Mouse (Mus musculus) Patski (cell line): ENCODE data around the gene Lims1. TPM values are rescaled to one million over a fixed set of nuclear protein-coding genes. Genes with fewer than 3 reads are reported as not detected.

ENCODE experiments used
- ATAC-seq: fragments of 100-300 bp; one replicate; pipeline ENCODE4 v1.8.0; 2021
- CTCF ChIA-PET: fragments of 350-600 bp; sonication (Branson Sonifier 250); formaldehyde crosslinking; loops from one replicate; lab custom pipeline; 2022; ENCODE audit warnings: inconsistent platforms; lab: Charles Lee
- POLR2A ChIA-PET: fragments of 350-600 bp; sonication (Branson Sonifier 250); formaldehyde crosslinking; loops from one replicate; lab custom pipeline; 2022; ENCODE audit warnings: antibody characterized with exemption, inconsistent platforms; lab: Charles Lee
- DNase-seq: peaks from one replicate; pipeline ENCODE4 v3.0.0-alpha.2; 2011; ENCODE audit warnings: low read depth, low spot score
- H3K27me3 ChIP-seq: fragments of 371-371 bp; one replicate; pipeline ENCODE4 v1.5.1; 2021
- CTCF ChIP-seq: fragments of 100-300 bp; IDR thresholded peaks from one replicate; pipeline ENCODE4 v1.5.1; 2021
- in situ Hi-C: fragments of 300-500 bp; cut with MboI; formaldehyde crosslinking; loops from 3 replicates; pipeline ENCODE4 v1.11.1; 2018; ENCODE audit warnings: low pct_unique_long_range_greater_than_20kb, mixed read lengths
- polyA plus RNA-seq: library from polyadenylated mRNA; unstranded; gene quantifications from one replicate; pipeline ENCODE4 v1.2.3, GENCODE M21; 2021

Lims1 gene
- polyA plus RNA-seq: 56.0 TPM

DNA sequence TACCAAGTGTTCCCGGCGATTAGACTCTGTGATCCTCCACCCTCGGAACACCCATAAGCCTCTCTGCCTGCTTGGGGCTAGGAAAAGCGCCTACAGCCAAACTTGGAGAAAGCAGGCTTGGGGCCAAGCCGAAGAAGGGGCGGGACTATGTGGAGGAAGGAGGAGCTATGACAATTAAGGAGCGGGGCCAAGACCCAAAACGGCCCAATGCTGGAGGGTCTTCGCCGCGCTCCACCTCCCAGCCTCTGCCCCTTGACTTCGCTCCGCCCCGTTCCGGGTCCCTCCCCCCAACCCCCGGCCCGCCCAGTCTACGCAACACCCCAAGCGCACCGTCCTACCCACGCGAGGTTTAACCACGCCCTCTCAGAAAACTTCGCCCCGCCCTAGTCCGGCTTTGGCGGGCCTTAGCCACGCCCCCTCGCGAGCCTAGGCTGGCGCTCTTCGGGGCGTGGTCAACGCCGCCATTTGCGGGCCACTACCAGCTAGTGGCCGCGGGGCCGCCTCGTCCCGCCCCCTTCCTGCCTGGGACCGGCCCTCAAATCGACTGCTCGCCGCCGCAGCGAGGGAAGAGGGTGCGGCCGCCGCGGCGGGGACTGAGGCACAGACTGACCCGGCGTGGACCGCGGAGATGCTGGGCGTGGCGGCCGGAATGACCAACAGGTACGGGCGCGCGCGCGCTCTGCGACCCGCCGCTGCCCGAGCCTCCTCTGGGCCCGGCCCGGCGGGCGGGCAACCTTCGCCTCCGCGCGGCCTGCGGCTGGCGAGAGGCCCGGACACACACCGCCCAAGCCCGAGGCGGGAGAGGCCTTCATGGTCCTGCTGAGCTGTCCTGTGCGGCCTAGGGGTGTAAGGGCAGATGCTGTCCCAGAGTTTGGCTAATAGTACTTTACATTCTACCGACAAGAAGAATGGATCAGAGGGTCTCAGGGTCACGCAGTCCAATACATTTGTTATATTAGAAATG lies at the start of gene Lims1:
Gene Lims1 (plus strand): TSS at position 439 of the 964 bp plus-strand sequence.
- no peak for TF ChIP-seq CTCF
- H3K27me3 ChIP-seq: no peaks in the 10 kb centered on the region
- ATAC-seq (peak; percentile 91), DNase-seq (peak; percentile 96)
- ChIA-PET POLR2A (no interaction called here), CTCF (interaction anchor here (0.9 to 1.6 kb wide), 4 partner anchors 8 to 16 kb away, joined by 3 to 4 read pairs (median 4); no protein-coding TSS in a partner anchor)
- in situ Hi-C loops: no loop called here

DNA sequence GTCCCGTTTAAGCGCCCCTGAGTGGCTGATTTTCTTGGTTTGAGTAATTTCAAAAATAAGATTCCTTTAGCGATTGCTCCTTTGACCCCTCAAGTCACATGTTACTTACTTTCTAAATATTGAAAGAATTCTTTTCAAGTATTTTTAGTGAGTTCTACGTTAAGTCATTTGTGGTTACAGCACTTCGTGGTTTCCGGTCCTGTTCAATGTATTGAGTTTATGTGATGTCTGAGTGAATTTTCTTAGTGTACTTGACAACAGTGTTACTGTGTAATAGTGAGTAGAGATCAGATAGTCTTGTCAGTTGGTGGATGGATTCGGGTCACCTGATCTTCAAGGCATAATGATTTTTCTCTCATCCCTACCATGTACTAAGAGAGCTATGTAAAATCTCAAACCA lies 41.0 kb upstream of the Lims1 start:
- ATAC-seq (no peak), DNase-seq (no peak)
- no peaks in the 10 kb centered on the region for H3K27me3 ChIP-seq
- ChIA-PET CTCF (no interaction called here), POLR2A (no interaction called here)
- TF ChIP-seq CTCF: no peak
- in situ Hi-C loops: no loop called here

DNA sequence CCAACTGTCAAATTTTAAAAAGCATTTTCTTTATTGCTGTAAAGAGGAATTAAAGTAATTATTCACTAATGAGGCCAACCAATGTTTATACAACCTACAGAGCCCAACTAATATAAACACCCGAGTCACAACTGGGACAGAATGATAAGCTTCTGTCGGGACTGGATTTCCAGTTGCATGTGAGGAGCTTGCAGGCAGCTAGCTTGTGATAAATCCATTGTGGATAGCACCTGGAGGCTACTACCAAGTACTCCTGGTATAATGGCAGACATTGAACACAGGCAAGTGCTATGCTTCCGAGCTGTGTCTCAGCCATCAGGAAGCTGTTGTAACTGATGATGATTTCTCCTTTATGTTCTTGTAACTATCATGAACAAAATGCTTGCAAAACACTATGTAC lies 32.5 kb upstream of the Lims1 start:
- ATAC-seq (no peak), DNase-seq (no peak)
- TF ChIP-seq CTCF: no peak
- in situ Hi-C loops: no loop called here
- CTCF ChIA-PET: no interaction called here
- H3K27me3 ChIP-seq: no peaks in the 10 kb centered on the region
- POLR2A ChIA-PET: interaction anchor here (0.5 kb wide), 1 partner anchor 35 kb away, joined by 5 read pairs; no protein-coding TSS in a partner anchor

DNA sequence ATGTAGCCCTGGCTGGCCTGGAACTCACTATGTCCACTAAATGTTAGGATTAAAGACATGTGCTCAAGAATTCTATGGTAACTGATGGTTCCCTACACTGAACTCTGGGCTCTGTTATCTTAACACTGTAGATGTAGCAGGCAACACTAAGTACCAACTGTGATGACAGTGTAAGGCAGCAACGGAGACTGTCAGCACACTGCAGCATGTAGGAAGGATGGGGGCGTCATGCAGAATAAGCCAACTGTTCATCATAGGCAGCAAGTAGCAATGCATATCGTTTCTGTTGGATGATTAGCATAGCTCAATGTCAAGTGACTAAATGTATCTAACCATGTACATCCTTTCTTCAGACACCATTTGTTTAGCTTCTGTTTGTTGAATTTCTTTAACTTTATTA lies 29.0 kb upstream of the Lims1 start:
- POLR2A ChIA-PET: no interaction called here
- no peak for ATAC-seq
- H3K27me3 ChIP-seq: no peaks in the 10 kb centered on the region
- TF ChIP-seq CTCF: no peak
- CTCF ChIA-PET: interaction anchor here (1.0 to 1.5 kb wide), 3 partner anchors 13 to 264 kb away, joined by 3 to 4 read pairs (median 4); no protein-coding TSS in a partner anchor
- in situ Hi-C loops: no loop called here
- no peak for DNase-seq

DNA sequence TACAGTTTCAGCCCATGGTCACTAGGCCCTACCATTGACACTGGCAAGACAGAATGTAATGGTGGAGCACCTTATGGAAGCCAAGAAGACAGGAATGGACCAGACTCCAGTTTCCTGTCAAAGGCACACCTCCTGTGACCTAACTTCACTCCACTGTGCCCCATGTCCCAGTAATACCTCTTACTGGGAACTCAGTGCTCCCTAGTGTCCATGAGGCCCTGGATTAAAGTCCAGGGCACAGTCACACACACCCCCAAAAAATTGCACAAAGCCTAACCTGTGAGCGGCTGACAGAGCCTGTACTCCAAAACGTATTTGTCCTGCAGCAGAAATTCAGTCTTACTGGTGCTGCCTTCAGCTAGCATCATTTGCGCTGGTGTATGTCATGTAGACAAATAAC lies 27.7 kb upstream of the Lims1 start:
- TF ChIP-seq CTCF: no peak
- CTCF ChIA-PET: interaction anchor here (1.5 kb wide), 1 partner anchor 15 kb away, joined by 4 read pairs; no protein-coding TSS in a partner anchor
- POLR2A ChIA-PET: interaction anchor here (0.7 kb wide), 1 partner anchor 11 kb away, joined by 4 read pairs; no protein-coding TSS in a partner anchor
- ATAC-seq (no peak), DNase-seq (no peak)
- H3K27me3 ChIP-seq: no peaks in the 10 kb centered on the region
- in situ Hi-C loops: no loop called here

DNA sequence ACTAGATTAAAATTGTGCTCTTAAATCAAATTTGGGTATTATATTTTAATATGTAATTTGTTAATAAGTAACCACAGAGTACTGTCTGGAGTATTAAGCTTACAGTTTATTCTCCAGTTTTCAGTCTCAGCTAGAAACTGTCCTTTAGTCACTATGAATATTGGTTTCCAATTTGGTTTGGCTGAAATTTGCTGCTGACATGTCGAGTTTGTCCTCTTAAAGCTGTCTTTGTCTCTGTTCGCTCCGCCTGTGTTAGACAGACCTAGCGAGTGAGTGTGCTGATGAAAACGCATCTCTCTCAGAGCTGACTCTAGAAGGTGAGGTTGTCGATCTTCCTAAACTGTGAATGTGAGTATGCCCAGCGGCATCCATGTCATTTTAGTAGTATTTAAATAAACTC lies 18.3 kb upstream of the Lims1 start:
- no peak for DNase-seq
- H3K27me3 ChIP-seq: no peaks in the 10 kb centered on the region
- ChIA-PET CTCF (no interaction called here), POLR2A (no interaction called here)
- in situ Hi-C loops: no loop called here
- ATAC-seq: no peak
- TF ChIP-seq CTCF: no peak

DNA sequence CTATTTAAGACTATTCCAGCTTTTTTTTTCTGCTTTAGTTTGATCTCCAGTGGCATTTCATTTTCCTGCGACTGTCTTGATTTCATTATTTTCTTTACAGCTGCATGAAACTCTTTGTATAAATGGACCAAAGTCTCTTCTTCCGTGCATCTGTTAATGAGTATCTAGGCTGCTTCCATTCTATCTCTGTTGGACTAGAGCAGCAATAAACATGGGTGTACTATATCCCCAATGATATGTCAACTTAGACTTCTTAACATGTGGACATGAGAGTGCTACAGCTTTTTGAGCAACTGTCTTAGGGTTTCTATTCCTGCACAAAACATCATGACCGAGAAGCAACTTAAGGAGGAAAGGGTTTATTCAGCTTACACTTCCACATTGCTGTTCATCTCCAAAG lies 16.4 kb upstream of the Lims1 start:
- TF ChIP-seq CTCF: no peak
- H3K27me3 ChIP-seq: no peaks in the 10 kb centered on the region
- in situ Hi-C loops: no loop called here
- ATAC-seq (no peak), DNase-seq (no peak)
- POLR2A ChIA-PET: no interaction called here
- CTCF ChIA-PET: interaction anchor here (1.0 to 2.7 kb wide), 3 partner anchors 10 to 18 kb away, joined by 3 to 8 read pairs (median 3); partner anchors contain the start of gene Lims1

DNA sequence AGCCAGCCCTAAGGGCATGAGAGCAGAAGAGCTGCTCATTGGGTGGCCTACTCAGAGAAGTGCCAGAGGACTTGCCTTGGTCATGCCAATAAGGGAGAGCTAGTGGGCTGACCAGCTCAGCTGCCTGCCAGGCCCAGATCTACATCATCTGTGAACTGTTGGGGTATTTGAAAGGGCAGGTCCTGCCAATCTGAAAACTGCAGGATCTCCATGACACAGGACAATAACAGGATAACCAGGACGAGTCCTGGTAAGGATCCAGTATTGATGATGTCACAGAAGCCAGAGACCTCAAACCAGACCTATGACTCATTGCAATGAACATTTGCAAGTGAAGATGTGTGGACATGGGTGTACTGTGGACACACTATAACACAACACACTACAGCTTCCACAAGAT lies 12.5 kb upstream of the Lims1 start:
- CTCF ChIA-PET: interaction anchor here (1.0 kb wide), 1 partner anchor 26 kb away, joined by 4 read pairs; no protein-coding TSS in a partner anchor
- DNase-seq (no peak), ATAC-seq (no peak)
- POLR2A ChIA-PET: interaction anchor here (0.6 kb wide), 1 partner anchor 384 kb away, joined by 3 read pairs; no protein-coding TSS in a partner anchor
- TF ChIP-seq CTCF: no peak
- no peaks in the 10 kb centered on the region for H3K27me3 ChIP-seq
- in situ Hi-C loops: no loop called here

DNA sequence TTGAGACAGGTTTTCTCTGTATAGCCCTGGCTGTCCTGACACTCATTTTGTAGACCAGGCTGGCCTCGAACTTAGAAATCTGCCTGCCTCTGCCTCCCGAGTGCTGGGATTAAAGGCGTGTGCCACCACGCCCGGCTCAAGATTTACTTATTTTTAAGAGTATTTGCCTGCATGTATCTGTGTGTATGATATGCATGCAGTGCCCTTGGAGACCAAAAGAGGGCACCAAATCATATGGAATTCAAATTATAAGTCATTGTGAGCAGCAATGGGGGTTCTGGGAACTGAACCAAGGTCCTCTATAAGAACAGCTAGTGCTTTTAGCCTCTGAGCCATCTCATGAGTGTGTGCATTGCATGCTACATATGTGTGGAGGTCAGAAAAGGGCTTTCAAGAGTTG lies 10.4 kb upstream of the Lims1 start:
- ChIA-PET CTCF (no interaction called here), POLR2A (no interaction called here)
- no peaks in the 10 kb centered on the region for H3K27me3 ChIP-seq
- TF ChIP-seq CTCF: peak; percentile 45
- DNase-seq (no peak), ATAC-seq (no peak)
- in situ Hi-C loops: no loop called here

DNA sequence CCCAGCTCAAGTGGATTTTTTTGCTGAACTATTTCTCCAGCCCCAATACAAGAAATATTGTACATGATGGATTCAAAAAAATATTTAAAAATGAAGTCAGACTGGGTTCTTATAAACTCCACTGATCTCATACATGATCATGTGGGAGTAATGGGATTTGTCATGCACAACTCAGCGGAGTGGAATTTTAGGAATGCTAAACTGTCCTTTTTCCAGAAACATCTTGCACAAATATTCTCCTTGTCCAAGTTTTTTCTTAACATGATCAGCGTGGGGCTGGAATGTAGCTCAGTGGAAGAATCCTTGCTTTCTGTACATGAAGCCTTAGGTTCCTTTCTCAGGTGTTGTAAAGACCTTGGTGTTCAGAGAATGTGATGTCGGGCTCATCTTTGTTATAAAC lies 2.4 kb upstream of the Lims1 start:
- ChIA-PET CTCF (interaction anchor here (1.3 kb wide), 1 partner anchor 10 kb away, joined by 4 read pairs; no protein-coding TSS in a partner anchor), POLR2A (no interaction called here)
- DNase-seq: no peak
- no peaks in the 10 kb centered on the region for H3K27me3 ChIP-seq
- ATAC-seq: no peak
- TF ChIP-seq CTCF: no peak
- in situ Hi-C loops: no loop called here
